Mouse (Mus musculus) granulocyte monocyte progenitor cell, adult 5-6 weeks (primary cell): ENCODE results near the gene Sh3pxd2b. TPM values are rescaled to one million over a fixed set of nuclear protein-coding genes. Genes with fewer than 3 reads are reported as not detected.

Source experiments
- ATAC-seq: replicated peaks from 2 replicates; pipeline ENCODE4 v1.8.0; 2016; ENCODE audit warnings: mild to moderate bottlenecking, moderate TSS enrichment, inconsistent platforms; ENCODE audit not compliant: poor library complexity, severe bottlenecking
- total RNA-seq, 2 experiments: library from RNA; stranded (forward) in 1 of 2; stranded (reverse) in 1 of 2; fragments of 200-712, 200-1000 nt in 1 of 2; fragments of >200 nt in 1 of 2; fragmentation: Nextera tagmentation in 1 of 2; gene quantifications; 2 replicates each; pipeline ENCODE4 v1.2.3; 2014 to 2017

Gene Sh3pxd2b
- total RNA-seq, 2 experiments from 2014 or later = 1.8 to 10.1 TPM

DNA sequence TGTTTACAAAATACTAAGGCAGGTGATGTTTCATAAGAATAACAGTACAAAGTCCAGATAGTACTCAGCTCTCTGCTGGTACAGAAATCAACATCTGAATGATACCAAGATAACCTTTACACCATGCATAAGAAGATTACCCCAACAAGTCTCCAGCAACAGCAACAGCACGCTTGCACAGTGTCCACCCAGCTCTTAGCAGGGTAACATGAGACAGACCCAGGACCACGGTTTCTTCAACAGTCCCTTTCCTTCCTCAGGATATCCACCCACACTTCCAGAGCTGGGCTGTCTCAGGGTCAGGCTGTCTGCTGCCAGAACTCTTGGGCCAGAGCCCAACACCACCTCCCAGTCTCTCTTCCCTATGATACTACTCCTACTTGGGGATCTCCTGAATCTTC lies 8.5 kb upstream of the Sh3pxd2b start:
- ATAC-seq = no peak

DNA sequence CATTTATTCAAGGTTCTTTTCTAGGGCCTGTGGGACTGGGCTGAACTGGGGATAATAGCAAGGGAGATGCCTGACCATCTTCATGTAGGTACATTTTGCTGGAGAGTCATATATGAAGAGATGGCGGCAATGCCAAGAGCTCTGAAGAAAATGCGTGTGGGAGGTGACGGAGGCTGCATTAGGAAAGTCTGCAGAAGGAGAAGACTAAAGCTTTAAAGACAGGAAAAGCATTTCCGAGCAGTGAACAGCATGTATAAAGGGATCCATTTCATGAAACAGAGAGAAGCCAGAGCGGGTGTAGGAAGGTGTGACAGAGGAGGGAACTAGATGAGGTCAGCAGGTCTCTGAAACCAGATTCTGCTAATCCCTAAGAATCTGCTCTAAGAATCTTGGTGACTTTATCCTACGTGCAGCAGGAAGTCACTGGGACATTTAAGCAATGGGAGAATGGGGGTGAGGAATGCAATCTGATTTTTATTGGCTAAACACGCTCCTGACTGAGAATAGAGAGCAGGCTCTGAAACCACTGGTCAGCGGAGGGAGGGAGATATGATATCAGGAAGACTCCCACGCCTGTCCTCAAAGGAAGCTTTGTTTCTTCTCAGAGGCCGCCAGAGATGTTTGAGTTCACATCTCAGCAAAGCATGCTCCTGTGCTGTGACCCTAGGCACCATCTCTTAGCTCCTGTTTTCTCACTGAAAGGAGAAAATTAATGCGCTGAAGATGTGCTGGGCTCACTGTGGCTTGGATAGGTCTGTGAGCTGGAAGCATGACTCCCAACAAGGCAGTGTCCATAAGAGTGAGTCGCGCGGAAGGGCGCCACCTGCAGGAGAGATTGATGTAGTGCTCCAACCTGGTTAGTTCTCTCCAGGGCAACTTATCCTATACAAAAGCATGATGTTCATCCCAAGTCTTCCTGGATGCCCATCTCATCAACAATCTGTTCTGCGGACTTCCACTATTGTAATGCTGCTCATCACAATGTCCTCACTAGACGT lies 6.8 kb upstream of the Sh3pxd2b start:
- ATAC-seq = peak; percentile 67

DNA sequence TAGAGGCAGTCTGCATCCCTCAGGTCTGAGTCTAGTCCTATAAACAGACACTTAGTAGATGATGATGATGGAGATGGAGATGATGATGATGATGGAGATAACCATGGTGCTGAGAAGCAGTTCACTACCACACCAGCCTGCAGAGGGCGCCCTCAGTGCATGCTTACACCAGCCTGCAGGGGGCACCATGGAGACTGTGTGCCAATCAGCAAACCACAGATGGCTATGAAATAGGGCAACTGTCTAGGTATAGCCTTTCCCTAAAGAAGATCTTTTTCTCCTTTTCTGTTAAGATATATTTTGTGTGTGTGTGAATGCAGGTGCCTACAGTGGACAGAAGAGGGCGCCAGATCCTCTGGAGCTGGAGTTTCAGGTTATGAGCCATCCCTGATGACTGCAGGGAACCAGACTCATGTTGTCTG lies 4.8 kb upstream of the Sh3pxd2b start:
- ATAC-seq = peak; percentile 79

DNA sequence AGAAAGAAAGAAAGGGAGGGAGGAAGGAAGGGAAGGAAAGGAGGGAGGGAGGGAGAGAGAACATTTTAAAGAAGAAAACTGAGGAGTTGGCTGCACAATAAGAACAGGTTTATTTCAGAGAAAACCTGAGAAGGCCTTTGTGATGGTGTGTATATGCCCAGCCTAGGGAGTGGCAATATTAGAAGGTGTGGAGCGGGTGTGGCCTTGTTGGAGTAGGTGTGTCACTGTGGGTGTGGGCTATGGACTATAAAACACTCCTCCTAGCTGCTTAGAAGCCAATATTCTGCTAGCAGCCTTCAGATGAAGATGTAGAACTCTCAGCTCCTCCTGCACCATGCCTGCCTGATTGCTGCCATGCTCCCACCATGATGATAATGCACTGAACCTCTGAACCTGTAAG lies 4.3 kb upstream of the Sh3pxd2b start:
- ATAC-seq = no peak

DNA sequence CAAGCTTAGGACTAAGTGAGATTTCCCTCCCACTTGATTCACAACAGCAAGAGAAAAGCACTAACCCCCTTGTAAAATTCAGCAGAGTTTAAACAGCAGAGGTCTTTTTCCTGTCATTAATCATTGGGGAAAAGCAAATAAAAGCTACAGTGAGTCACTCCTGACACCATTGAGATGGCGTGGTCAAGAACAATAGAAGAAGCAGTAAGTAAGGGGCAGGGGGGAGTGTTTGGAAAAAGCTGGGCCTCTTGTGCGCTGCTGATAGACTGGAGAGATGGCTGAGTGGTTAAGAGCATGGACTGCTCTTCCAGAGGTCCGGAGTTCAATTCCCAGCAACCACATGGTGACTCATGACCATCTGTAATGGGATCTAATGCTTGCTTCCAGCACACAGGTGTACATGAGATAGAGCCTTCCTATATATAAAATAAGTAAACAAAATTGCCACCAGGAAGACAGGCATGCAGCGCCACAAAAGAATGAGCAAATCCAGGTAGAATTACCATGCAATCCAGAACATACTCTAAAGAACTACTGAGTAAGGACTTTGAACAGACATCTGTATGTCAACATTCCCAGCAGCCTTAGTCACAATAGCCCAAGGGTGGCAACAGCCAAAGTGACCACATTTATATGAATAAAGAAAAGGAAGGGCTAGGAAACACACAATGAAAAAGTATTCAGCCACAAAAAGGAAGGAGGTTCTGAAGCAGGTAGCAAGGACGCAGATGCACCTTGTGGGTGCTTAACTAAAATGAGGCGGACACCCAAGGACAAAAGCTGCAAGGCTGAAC lies 1.9 kb upstream of the Sh3pxd2b start:
- no peak for ATAC-seq

DNA sequence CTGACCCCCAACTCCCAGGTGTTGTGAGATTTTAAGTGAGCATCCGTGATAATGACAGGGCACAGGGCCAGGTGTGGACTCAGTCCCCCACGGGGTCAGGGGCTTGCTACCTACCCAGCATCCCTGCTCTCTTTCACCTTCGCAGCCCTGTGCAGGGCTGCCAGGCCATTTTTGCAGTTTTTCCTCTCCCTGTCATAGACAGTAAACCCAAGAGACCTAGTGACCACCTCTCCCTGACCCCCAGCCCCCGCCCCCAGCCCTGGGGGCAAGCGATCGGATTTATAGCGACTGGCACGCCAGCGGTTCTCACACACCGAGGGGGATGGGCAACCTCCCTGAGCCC lies 385 bp upstream of the Sh3pxd2b start:
- ATAC-seq = no peak

DNA sequence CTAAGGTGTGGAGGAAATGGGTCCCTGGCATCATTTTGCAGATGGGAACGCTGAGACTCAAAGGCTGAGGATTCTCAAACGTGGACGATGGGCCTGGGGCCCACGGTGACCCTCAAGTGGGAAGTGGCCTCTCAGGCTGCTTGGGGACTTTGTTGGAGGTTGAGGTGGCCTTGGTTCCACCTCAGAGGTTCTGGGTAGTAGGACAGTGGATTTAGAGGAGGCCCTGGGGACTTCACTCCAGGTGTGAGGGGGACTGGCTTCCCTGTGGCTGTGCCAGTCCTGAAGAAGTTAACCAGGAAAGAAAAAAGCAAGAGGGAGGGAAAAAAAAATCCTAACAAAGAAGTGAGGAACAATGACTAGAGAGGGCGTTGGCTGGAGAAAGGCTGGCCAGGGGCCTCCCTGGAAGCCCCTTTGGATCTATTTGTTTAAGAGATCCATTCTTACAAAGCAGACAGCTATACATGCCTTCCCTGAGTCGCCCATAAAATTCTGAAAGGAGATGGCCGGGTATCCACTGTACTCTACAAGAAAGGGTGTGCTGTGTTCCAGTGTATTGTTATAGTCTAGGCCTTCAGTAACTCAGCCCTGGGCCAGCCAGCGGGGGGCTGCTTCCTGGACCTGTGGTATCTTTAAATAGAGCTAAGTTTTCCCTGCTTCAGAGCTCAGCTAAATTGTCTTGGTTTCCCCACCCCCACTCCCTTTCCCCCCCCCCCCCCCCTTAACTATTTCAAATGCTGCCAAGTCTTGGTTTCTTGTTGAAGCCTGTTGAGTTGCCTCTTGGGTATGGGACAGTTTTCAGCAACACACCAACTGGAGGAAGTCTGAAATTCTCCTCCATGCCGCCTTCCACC lies 1.0 kb downstream of the Sh3pxd2b start:
- ATAC-seq = no peak

DNA sequence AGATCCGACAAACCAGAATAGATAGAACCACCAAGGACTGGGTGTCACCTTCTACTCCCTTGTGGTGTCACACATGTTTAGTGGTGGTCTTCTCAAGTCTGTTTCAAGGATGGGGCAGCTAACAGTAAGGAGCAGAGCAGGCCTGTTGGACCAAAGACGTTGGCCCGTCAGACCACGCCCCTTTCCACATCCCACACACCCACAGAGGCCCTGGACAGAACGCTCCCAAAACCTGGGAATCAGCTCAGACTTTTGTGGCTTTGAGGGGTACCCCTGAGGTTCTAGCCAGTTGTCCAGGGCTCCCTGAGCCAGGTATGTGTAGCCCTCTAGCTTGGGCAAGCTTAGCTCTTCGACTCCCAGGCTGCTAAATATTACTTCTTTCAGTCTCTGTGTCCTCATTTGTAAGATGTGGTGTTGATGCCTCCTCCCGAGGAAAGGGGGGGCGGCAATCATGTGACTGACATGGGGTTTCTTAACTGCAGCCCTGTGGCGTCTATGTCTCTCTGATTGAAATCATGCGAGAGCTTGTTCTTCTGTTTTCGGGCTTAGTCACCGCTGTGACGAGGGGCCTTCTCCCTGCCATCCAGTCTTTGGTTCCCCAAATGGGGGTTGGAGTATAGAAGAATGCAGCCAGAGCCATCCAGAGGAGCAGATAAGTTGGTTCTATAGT lies 1.8 kb downstream of the Sh3pxd2b start:
- peak; percentile 77 for ATAC-seq

DNA sequence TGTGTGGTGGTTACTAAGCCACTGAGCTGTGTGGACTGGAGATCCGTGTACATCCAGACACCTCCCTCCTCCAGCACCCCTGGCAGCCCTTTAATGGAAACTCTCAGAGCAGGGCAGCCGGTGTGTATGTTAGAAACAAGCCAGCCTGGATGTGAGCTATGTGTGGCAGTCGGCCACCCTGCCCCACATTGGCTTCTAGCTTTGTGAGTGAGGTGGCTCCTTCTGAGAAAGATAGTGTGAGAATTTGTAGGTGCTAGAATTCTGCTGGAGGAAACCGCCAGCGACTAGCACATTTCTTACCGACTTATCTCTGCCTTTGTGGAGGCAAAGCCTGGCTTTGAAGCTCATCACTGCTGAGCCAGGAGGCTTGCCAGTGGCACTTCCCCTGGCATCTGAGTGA lies 5.3 kb downstream of the Sh3pxd2b start:
- no peak for ATAC-seq

DNA sequence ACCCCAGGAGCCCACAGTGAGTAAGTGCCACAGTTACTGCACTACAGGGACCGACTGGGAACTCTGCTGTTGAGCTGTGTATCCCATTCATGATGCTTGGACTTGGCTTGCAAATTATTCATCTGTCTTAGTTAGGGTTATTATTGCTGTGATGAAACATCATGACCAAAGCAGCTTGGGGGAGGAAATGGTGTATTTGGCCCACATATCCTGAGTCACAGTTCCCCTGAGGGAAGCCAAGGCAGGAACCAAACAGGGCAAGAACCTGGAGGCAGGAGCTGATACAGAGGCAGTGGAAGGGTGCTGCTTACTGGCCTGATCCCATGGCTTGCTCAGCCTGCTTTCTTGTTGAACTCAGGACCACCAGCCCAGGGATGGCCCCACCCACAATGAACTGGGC lies 7.8 kb downstream of the Sh3pxd2b start:
- ATAC-seq = no peak

DNA sequence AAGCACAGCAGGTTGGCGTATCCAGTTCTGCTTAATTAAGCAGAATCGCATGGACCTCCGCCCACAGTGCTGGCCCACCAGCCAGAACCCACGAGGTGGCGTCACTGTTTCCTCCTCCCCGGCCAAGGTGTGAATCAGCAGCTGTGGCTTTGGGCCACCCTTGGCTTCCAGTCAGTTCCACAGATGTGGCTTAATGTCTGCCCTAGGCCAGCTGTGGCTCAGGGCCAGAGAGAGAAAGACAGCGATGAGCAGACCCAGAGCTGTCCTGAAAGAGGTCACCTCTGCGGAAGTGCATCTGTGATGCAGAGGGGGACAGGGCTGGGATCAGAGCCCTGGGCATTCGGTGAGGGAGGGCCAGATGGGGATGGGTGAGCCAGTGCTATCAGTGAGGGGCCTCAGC lies 10.1 kb downstream of the Sh3pxd2b start:
- ATAC-seq = peak; percentile 86

DNA sequence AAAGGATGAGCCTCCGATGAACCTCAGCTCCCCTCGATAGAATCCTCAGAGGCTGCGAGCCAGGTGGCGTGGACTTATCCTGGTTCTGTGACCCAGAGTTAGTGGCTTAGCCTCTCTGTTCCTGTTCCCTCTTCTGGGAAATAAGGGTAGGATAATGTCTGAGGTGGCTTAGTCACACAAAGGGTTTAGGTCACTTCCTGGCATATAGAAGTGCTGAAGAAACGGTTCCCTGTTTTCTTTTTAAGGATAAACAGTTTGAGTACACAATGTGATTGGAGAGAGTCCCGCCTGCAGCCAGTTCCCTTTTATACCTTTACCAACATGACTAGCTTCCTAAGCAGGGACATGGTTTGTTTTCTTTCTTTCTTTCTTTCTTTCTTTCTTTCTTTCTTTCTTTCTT lies 10.8 kb downstream of the Sh3pxd2b start:
- peak; percentile 43 for ATAC-seq

DNA sequence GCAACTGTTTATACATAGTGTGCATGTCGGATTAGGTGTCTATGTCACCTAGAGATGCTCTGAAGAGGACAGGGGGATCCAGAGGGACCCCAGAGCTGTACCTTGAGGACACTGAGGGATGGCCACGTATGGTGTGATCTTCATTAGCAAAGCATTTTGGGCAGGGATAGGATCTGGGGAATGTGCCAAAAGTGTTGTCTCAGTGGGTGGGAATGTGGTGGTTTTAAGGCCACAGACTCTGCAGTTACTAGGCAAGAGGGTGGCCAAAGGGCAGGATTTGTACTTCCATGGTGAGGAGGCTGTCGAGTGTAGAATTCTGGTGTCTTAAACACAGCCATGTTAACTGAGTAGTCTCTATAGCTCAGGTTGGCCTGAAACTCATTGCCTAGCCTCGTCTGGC lies 11.9 kb downstream of the Sh3pxd2b start:
- ATAC-seq = no peak

DNA sequence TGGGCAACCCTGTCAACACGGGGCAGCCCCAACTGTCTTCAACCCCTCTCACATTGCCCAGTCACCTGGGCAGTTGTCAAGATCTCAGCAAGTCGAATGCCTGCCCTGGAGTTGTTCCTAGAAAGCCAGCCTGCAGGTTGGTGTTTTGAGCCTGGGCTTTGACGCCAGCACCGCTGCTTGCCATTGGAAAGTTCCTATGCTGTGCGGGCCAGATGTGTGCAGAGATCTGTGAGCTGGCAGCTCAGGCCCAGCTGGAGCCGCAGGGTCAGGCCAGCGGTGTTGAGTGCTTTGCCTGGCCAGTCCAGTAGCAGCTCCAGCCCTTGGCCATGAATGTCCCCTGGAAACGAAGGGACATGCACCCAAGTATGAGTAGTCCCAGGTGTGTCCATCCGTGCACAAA lies 14.2 kb downstream of the Sh3pxd2b start:
- no peak for ATAC-seq

DNA sequence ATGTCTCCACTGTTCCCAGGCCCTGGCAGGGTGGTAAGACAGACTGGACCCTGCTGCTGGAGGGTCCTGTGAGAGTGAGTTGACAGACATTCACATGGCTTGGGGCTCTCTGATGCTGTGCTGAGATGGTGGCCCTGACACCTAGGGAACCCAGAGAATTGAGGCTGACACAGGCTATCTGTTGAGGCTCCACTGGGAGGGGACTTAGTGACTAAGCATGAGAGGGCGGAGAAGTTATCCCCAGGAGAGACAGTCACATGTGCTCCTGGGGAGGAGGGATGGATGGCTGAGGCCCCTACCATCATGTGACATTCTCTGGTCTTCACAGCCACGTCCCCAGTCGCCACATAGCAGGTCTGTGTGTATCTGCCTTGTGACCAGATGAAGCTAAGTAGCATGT lies 15.6 kb downstream of the Sh3pxd2b start:
- ATAC-seq = no peak

DNA sequence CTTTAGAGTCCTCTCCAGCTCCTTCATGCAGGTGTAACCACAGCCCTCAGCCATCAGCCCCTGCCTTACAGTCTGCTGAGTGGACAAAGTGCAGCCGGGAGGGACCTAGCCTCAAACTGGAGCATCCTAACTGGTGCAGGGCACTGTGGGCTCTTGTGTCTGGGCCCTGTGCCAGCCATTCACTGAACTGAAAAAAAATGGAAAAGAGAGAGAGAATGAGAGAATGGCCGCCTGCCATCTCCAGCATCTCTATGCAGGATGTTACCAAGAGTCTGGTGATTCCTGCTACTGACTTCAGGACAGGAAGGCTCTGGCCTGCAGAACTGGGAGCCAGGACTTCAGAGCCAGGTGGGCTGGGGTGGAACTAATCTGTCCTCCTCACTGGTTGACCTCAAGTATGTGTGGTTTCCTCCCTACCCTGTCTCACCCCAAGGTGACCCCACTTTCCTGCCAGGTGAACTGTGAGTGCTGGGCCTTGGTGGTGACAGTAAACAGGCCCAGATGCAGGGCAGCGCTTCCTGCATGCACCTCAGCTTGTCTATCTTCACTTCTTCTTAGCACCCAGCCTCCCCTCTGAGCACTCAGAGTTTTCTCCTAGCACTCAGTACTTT lies 16.1 kb downstream of the Sh3pxd2b start:
- ATAC-seq = no peak

DNA sequence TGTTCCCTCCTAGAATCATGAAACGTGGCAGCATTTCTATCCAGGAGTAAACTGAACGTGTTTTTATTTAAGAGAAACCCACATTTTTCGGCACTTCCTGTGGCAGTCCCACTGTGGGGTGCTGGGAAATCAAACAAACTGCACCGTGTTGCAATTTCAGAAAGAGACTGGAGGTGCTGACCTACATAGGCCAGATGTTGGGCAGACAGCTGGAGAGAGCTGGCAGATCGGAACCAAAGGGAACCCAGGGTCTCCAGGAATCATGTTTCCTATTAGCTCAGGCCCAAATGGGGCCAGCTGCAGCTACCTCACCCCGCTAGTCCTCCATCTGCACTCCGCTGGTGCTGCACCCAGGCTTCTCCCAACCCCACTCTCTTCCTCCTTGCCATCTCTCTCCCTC lies 16.8 kb downstream of the Sh3pxd2b start:
- 0 out of 2 replicates have a peak, but pooled peaks have one; percentile 13 for ATAC-seq

DNA sequence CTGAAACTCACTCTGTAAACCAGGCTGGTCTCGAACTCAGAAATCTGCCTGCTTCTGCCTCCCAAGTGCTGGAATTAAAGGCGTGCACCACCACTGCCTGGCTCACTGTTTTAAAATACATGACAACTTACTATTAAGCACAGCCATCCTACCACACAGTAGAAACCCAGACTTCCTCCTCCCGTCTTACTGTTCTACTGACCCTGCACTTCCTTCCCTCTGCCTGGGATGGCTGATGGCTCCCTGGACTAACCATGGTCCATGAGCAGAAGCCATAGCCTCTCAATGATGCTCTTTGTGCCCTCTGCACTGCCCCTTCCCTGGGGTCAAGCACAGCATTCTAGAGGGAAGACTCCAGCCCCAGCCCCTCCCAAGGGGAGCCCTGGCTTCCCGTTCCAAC lies 17.9 kb downstream of the Sh3pxd2b start:
- peak; percentile 54 for ATAC-seq

DNA sequence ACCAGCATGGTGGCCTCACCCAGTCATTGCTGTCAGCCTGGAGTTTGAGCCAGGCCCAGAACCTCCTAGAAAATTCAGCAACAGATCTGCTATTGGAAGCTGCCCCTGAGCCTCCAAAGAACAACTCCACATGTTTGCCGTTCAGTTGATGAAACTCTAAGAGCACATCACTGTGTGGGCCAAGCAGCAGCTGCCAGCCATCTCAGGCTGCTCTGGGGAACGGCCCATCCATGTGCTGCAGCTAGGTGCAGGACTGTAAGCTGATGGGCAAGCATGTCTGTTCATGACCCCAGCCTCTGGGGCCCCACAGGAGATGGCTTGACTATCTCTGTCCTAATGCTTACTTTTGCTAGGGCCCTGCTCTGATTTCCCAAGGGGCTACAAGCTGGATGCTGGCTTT lies 19.4 kb downstream of the Sh3pxd2b start:
- ATAC-seq = no peak

DNA sequence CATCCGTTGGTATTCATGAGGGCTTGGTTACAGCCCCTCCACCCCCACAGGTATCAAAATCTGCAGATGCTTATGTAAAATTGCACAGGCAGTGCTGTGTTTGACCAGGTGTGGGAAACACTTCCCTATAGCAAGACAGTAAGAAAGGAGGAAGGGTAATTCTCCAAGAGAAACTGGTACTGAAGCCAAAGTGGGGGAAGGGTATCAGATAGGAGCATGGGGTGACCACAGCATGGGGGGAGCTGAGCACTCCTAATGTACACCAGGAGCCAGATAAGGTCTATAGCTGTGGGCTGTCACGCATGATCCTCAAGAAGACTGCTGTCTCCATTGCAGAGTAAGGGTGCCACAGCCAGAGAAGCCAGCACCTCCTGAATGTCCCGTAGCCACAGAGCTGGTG lies 21.4 kb downstream of the Sh3pxd2b start:
- ATAC-seq = no peak
